Mouse (Mus musculus): Measurements from ENCODE around the gene Tnfrsf12a. TPM values are rescaled to one million over a fixed set of nuclear protein-coding genes. Genes with fewer than 3 reads are reported as not detected.

The Tnfrsf12a gene
- polyA plus RNA-seq, 1 experiment from 2014 or later, result 3.8 TPM

DNA sequence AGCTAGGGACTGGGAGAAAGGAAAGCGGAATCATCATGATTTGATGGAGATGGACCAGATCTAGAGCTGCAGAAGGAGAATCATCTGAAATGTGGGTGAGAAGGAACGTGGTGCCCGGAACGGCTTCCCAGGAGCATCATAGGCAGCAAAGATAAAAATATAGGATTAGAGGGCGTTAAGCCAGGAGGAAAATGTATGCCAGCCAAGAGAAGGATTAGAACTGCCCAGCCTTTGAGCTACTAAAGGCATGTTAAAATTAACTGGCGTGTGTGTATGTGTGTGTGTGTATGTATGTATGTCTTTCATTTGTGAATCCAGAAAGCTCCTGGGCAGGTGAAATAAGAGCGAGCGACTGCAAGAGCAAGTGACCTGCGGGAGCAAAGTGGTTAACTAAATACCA is 26.0 kb upstream of the Tnfrsf12a start:
- 83% methylated on average over 9 of the region's 9 CpGs for WGBS
- Histone ChIP-seq H3K4me3 (no peak overlapping the region), H3K9me3 (replicated peaks) (no peaks in the 10 kb centered on the region), H3K27ac (no peak overlapping the region), H3K4me1 (peaks cover 6% of the 10 kb centered on the region), H3K27me3 (peaks cover 51% of the 10 kb centered on the region), H3K9ac (no peak overlapping the region), H3K4me2 (no peak overlapping the region), H3K36me3 (ENCODE audit: poor library complexity, severe bottlenecking) (no peaks in the 10 kb centered on the region)
- no peak for ATAC-seq

DNA sequence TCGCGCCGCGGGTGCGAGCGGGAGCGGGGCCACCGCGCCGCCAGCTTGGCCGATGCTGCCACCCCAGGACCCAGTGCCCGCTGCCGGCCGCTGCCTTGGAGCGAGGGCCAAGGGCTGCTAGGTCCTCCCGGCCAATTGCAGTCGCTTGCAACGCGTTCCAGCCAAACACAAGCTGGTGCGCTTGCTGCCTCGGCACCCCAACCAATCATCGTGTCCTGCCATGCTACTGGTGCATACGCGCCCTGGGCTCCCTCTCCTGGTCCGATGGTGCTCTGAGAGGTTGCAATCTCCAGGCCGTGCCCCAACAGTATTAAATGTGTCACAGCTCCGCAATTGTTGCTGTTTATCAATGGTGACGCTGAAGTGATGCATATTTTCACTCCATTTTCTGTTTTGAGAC is 22.8 kb upstream of the Tnfrsf12a start:
- WGBS, result 1% methylated on average over 28 of the region's 28 CpGs
- peak overlapping the region; percentile 73 for H3K4me3 ChIP-seq
- H3K27me3 ChIP-seq, result peaks cover 58% of the 10 kb centered on the region
- no peaks in the 10 kb centered on the region for H3K9me3 ChIP-seq (replicated peaks)
- H3K36me3 ChIP-seq (ENCODE audit: poor library complexity, severe bottlenecking), result no peaks in the 10 kb centered on the region
- H3K4me1 ChIP-seq, result peaks cover 6% of the 10 kb centered on the region
- no peak overlapping the region for H3K27ac ChIP-seq
- H3K4me2 ChIP-seq, result peak overlapping the region; percentile 100
- peak; percentile 98 for ATAC-seq
- peak overlapping the region; percentile 71 for H3K9ac ChIP-seq

DNA sequence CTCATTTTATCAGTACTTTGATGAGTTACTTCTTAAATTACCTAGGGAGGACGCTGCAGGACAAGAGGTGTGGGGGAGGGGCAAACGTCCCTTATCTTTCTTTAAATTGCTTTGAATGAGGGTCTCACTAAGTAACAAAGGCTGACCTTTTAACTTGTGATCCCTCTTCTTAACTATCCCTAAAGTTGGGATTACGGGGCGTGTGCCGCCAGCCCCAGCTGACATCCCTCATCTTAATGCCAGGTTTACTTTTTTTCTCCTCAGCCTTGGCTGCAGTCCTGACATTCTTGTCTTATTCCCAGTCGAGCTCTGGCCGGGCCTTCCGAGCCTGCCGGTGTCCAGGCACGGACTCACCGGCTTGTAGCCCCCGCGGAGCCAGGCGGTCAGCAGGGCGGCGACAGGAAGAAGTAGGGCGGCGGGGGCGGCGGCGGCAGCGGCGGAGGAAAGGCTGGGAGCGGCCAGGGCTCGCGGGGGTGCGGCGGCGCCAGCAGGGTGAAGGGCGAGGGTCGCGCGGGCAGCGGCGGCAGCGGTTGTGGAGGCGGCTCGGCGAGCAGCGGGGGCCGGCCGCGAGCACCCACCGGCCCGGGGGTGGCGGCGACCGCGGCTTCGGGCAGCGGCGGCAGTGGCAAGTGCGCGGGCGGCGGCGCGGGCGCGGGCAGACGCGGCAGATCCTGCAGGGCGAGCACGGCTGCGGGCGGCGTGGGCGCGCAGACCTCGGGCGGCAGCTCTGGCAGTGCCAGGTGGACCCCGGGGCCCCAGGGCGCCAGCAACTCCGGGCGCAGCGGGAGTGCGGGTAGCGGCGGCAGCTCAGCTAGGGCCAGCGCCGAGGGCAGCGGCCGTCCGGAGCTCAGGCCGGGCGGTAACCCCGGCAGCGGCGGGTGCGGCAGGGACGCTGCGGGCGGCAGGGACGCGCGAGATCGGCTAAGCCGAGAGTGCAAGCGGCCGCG is 22.1 kb upstream of the Tnfrsf12a start:
- Histone ChIP-seq H3K9ac (peak overlapping the region; percentile 71), H3K4me2 (peak overlapping the region; percentile 100), H3K9me3 (replicated peaks) (no peaks in the 10 kb centered on the region), H3K36me3 (ENCODE audit: poor library complexity, severe bottlenecking) (no peaks in the 10 kb centered on the region), H3K4me3 (peak overlapping the region; percentile 73), H3K27me3 (peaks cover 58% of the 10 kb centered on the region), H3K4me1 (peaks cover 6% of the 10 kb centered on the region), H3K27ac (no peak overlapping the region)
- peak; percentile 76 for ATAC-seq
- WGBS, result under 1% methylated on average over 82 of the region's 101 CpGs

DNA sequence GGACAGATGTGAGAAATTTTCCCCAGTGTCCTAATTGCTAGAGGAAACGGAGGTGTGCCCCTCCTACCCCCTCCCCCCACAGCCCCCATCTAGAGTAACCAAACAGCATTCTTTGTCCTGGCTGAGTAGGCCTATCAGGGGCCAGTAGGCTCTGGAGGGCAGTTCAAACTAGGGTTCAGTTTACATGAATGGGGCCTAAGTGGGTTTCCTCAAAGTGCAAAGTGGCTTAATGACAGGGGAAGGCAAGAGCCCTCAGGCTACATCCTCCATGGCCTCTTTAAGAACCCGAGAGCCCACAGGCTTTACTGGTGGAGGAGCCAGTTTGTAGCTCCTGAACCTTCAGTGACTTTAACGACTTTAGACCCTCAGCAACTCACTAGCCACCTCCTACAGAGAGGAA is 18.5 kb upstream of the Tnfrsf12a start:
- Histone ChIP-seq H3K36me3 (ENCODE audit: poor library complexity, severe bottlenecking) (no peaks in the 10 kb centered on the region), H3K9me3 (replicated peaks) (no peaks in the 10 kb centered on the region), H3K4me2 (no peak overlapping the region), H3K27ac (no peak overlapping the region), H3K27me3 (peaks cover 44% of the 10 kb centered on the region), H3K4me1 (peaks cover 6% of the 10 kb centered on the region), H3K9ac (no peak overlapping the region), H3K4me3 (no peak overlapping the region)
- no peak for ATAC-seq
- 6% methylated on average over 3 of the region's 3 CpGs for WGBS

DNA sequence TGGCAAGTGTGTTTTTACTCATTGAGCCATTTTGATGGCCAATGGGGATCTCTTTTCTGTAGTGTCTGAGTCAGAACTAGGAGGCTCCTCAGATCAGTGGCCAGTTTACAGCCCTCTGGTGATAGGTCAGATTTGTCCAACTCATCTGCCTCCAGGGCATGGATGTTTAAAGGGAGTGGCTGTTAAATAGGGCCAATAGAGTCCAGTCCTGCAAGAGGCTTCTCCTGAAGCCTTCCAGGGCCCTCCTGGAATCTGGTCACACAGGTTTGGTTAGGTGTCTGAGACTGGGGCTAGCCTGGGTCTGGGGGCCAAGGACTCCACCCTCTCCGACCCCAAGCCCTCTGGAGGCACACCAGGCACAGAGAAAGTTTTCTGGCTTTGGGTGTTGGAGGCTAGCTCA is 17.2 kb upstream of the Tnfrsf12a start:
- H3K9ac ChIP-seq, result no peak overlapping the region
- no peak overlapping the region for H3K4me3 ChIP-seq
- WGBS, result 54% methylated on average over 1 of the region's 1 CpGs
- no peaks in the 10 kb centered on the region for H3K9me3 ChIP-seq (replicated peaks)
- no peak overlapping the region for H3K27ac ChIP-seq
- peaks cover 6% of the 10 kb centered on the region for H3K4me1 ChIP-seq
- ATAC-seq, result no peak
- peaks cover 31% of the 10 kb centered on the region for H3K27me3 ChIP-seq
- H3K4me2 ChIP-seq, result no peak overlapping the region
- no peaks in the 10 kb centered on the region for H3K36me3 ChIP-seq (ENCODE audit: poor library complexity, severe bottlenecking)

DNA sequence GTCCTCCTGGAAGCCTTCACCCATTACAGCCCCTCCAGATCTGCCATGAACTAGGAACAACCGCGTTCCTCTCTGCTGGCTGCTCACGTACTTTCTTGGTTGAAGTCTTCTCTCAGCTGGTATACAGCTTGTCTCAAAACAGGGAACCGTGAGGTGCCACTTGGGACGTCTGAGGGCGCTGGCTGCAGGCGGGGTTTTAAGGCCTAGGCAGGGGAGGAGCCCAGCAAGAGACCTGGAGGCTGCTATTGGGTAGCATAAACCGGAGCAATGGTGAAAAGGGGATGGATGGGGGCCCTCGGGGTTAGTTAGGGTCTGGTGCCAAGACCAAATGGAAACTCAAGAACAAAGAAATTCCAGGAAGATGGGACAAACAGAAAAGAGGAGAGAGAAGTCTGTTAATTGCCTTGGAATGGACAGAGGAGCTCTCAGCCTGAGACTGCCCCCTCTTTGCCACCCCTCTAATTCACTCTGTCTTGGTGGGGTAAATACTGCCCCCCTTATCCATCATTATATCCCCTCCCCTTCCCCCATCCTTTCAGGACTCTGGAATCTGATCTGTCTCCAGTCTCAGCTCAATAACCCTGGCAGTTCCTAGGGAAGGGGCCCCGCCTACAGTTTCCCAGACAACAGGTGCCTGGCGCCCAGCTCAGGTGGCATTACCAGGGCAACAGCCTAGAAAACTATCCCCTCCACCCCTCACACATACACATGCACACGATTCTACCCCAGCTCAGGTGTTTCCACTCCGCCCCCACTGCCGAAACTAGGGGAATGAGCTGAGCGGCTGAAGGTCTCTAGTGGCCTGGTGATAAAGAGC is 6.8 kb upstream of the Tnfrsf12a start, which contains the start of gene Cldn9:
Gene Cldn9, minus strand, starts transcription at position 171 of the 817 bp plus-strand sequence.
- WGBS, result 15% methylated on average over 15 of the region's 15 CpGs
- Histone ChIP-seq H3K9ac (no peak within 1 kb of the TSS), H3K4me1 (peaks cover 21% of the 10 kb centered on the region), H3K4me3 (peak within 1 kb of the TSS; percentile 6; the same call in 1 of the 2 replicates), H3K27ac (no peak within 1 kb of the TSS), H3K9me3 (replicated peaks) (no peaks in the 10 kb centered on the region), H3K27me3 (peaks cover 54% of the 10 kb centered on the region), H3K4me2 (peak within 1 kb of the TSS; percentile 39), H3K36me3 (ENCODE audit: poor library complexity, severe bottlenecking) (no peaks in the 10 kb centered on the region)
- peak; percentile 58; the same call in 1 of the 2 replicates for ATAC-seq

DNA sequence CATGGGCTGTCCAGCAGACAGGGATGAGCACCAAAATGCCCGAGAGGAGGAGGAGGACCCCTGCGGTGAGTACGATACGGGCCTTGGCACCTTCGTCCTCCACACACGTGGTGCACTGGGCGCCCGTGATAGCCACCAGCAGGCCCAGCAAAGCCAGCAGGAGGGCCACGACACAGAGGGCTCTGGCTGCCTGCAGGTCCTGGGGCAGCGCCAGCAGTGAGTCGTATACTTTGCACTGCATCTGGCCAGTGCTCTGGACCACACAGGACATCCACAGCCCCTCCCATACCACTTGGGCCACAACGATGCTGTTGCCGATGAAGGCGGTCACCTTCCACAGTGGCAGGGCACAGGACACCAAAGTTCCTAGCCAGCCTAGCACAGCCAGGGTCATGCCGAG is 6.0 kb upstream of the Tnfrsf12a start:
- ATAC-seq, result no peak
- H3K4me3 ChIP-seq, result peak overlapping the region; percentile 6; the same call in 1 of the 2 replicates
- H3K36me3 ChIP-seq (ENCODE audit: poor library complexity, severe bottlenecking), result no peaks in the 10 kb centered on the region
- H3K4me2 ChIP-seq, result peak overlapping the region; percentile 39
- peaks cover 62% of the 10 kb centered on the region for H3K27me3 ChIP-seq
- H3K9ac ChIP-seq, result no peak overlapping the region
- H3K9me3 ChIP-seq (replicated peaks), result no peaks in the 10 kb centered on the region
- no peak overlapping the region for H3K27ac ChIP-seq
- H3K4me1 ChIP-seq, result peaks cover 22% of the 10 kb centered on the region
- 26% methylated on average over 15 of the region's 15 CpGs for WGBS

DNA sequence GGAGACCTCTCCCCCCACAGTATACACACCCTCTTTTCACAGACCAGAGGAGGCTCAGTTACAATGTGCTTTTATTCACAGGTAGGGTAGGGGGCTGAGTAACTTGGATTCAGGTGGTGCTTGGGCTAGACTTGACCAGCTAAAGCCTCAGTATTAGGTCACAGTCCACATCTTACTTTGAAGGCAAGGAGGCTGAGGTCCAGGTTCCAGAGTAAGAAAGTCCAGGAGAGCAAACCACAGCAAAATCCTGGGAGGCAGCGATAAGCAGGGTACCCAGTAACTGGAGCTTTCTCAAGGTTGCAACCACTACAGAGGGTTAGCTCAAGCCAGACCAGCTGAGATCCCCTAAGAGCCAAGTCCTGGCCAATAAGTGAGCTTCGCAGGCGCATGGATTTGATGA is 5.3 kb upstream of the Tnfrsf12a start:
- ATAC-seq, result no peak
- Histone ChIP-seq H3K27ac (no peak overlapping the region), H3K4me1 (peaks cover 24% of the 10 kb centered on the region), H3K9ac (no peak overlapping the region), H3K4me3 (no peak overlapping the region), H3K9me3 (replicated peaks) (no peaks in the 10 kb centered on the region), H3K27me3 (peaks cover 67% of the 10 kb centered on the region), H3K36me3 (ENCODE audit: poor library complexity, severe bottlenecking) (no peaks in the 10 kb centered on the region), H3K4me2 (no peak overlapping the region)
- 70% methylated on average over 3 of the region's 3 CpGs for WGBS

DNA sequence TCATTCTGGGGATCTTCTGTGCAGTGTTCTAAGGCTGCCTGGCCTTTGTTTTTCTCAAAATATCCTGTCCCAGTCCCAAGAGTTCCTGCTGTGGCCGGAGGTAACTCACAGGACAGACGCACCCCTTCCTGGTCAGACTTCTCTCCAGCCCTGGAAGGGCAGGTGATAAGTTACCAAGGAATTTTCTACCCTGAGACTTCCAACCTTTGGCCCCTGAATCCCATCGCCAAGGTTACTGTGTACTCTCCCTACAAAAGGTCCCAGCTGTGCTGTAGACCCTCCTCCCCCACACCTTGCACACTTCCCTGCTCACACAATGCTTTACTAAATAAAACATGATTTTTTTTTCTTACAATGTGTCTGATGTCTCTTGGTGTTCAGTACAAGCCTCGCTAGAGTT is 4.8 kb upstream of the Tnfrsf12a start:
- WGBS, result 72% methylated on average over 4 of the region's 4 CpGs
- Histone ChIP-seq H3K4me1 (peaks cover 27% of the 10 kb centered on the region), H3K4me3 (no peak overlapping the region), H3K36me3 (ENCODE audit: poor library complexity, severe bottlenecking) (no peaks in the 10 kb centered on the region), H3K4me2 (no peak overlapping the region), H3K9me3 (replicated peaks) (no peaks in the 10 kb centered on the region), H3K27me3 (peaks cover 70% of the 10 kb centered on the region), H3K9ac (no peak overlapping the region), H3K27ac (no peak overlapping the region)
- ATAC-seq, result no peak

DNA sequence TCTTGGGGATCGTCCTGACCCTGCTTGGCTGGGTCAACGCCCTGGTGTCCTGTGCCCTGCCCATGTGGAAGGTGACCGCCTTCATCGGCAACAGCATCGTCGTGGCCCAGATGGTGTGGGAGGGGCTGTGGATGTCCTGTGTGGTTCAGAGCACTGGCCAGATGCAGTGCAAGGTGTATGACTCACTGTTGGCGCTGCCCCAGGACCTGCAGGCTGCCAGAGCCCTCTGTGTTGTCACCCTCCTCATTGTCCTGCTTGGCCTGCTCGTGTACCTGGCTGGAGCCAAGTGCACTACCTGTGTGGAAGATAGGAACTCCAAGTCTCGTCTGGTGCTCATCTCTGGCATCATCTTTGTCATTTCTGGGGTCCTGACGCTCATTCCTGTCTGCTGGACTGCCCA is 3.8 kb upstream of the Tnfrsf12a start:
- Histone ChIP-seq H3K4me3 (no peak overlapping the region), H3K27me3 (peaks cover 75% of the 10 kb centered on the region), H3K9me3 (replicated peaks) (no peaks in the 10 kb centered on the region), H3K36me3 (ENCODE audit: poor library complexity, severe bottlenecking) (no peaks in the 10 kb centered on the region), H3K4me1 (peaks cover 37% of the 10 kb centered on the region), H3K27ac (no peak overlapping the region), H3K4me2 (no peak overlapping the region), H3K9ac (no peak overlapping the region)
- ATAC-seq, result no peak
- 76% methylated on average over 10 of the region's 10 CpGs for WGBS

DNA sequence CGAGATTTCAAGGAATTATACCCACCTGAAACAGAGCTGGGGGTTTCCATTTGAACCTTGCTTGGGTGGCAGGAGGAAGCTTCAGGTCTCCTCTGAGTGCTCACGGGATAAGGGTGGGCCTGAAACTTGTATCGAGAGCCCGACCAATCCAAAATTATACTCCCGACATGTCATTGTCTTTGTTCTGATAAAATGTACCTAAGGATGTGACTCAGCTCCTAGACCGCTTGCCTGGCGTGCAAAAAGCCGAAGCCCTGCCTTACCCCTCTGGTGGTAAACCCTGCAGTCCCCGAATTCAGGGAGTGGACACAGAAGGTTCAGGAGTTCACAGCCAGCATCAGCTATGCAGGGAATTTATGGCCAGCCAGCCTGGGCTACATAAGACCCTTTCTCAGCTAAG is 3.1 kb upstream of the Tnfrsf12a start:
- Histone ChIP-seq H3K9me3 (replicated peaks) (no peaks in the 10 kb centered on the region), H3K4me2 (no peak overlapping the region), H3K36me3 (ENCODE audit: poor library complexity, severe bottlenecking) (no peaks in the 10 kb centered on the region), H3K4me1 (peaks cover 44% of the 10 kb centered on the region), H3K4me3 (no peak overlapping the region), H3K27ac (no peak overlapping the region), H3K27me3 (peaks cover 83% of the 10 kb centered on the region), H3K9ac (no peak overlapping the region)
- WGBS, result 79% methylated on average over 9 of the region's 9 CpGs
- no peak for ATAC-seq
